Comparison of ENCODE assay signal across 19 mouse cellular contexts in the genomic region with DNA sequence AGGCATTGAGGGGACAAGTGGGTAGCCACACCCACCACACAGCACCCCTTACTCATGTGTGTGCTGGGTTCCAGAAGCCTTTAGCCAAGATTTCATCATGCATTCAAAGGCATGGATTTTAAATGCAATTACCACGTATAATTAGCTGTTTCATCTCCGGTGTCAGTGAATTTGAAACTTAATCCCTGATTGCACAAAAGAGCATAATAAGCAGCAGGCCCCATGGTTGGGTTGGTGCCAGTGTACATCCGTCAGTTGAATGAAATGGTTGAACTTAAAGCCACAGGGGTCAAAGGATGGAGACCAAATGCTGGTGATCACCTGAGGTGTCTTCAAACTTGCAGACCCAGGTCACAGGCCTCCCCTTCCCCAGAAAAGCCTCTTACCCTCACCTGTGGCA.
"Had no signal": no experiment of that assay in that cellular context is flagged by ENCODE, and none has a peak within 500 bp of the region (broad histone marks: within the 10 kb centered on the region; RNA-seq: fewer than 3 reads in every experiment).

No protein-coding gene starts in this region.

- H3K36me3 ChIP-seq: midbrain, embryonic 10.5 days; midbrain, embryonic 12.5 days; neural tube, embryonic 13.5 days; neural tube, embryonic 15.5 days had no signal

- H3K27ac ChIP-seq: midbrain, embryonic 10.5 days; midbrain, embryonic 12.5 days; neural tube, embryonic 13.5 days; neural tube, embryonic 15.5 days had no signal

- H3K4me3 ChIP-seq: midbrain, embryonic 10.5 days; midbrain, embryonic 12.5 days; myocyte; neural tube, embryonic 13.5 days; neural tube, embryonic 15.5 days had no signal

- DNase-seq: lung, adult 18-20 months; lung, embryonic 14.5 days; lung, postnatal 10 days; lung, postnatal 4 days; midbrain, embryonic 14.5 days; retina, postnatal 1 day; right cerebral cortex, adult 18-20 months; right cerebral cortex, postnatal 25 days; right cerebral cortex, postnatal 4 days; spleen, adult 18-20 months; thymus, adult 18-20 months; thymus, postnatal 14 days; thymus, postnatal 36 days had no signal

- H3K9me3 ChIP-seq: midbrain, embryonic 10.5 days; midbrain, embryonic 12.5 days; neural tube, embryonic 13.5 days; neural tube, embryonic 15.5 days had no signal

- H3K4me2 ChIP-seq: lung, embryonic 14.5 days; midbrain, embryonic 12.5 days; neural tube, embryonic 13.5 days; neural tube, embryonic 15.5 days had no signal

- H3K27me3 ChIP-seq: midbrain, embryonic 12.5 days; neural tube, embryonic 15.5 days had no signal

- ATAC-seq: midbrain, embryonic 16.5 days had no signal

- H3K9ac ChIP-seq: lung, embryonic 14.5 days; midbrain, embryonic 12.5 days; neural tube, embryonic 13.5 days; neural tube, embryonic 15.5 days had no signal

- H3K4me1 ChIP-seq: neural tube, embryonic 13.5 days; neural tube, embryonic 15.5 days had no signal
